ENCODE assay signal across 8 mouse cellular contexts in genomic region chr12:29789319-29790050, GRCm38 (mm10).
DNase-seq lines count a peak whose midpoint lies in the region; ATAC-seq lines count a peak whose summit lies in the region.

No protein-coding gene starts in this region.

- H3K4me2 ChIP-seq in heart, embryonic 11.5 days: no peak overlapping the region
- H3K4me2 ChIP-seq in forebrain, embryonic 16.5 days (ENCODE audit: low read length): peak overlapping the region; percentile 48

- H3K27me3 ChIP-seq in heart, embryonic 11.5 days (ENCODE audit: control insufficient read depth, insufficient read depth, low read length): no peaks in the 10 kb centered on the region
- H3K27me3 ChIP-seq in forebrain, embryonic 16.5 days (replicated peaks; ENCODE audit: control insufficient read depth, insufficient read depth, low read length): no peaks in the 10 kb centered on the region

- no peak overlapping the region for H3K9ac ChIP-seq in heart, embryonic 11.5 days (ENCODE audit: low read depth, low read length)
- H3K9ac ChIP-seq in forebrain, embryonic 16.5 days (replicated peaks; ENCODE audit: low read depth, low read length): peak overlapping the region; percentile 39; the same call in 1 of the 2 replicates

- no peak overlapping the region for H3K4me3 ChIP-seq in heart, embryonic 11.5 days (ENCODE audit: low read depth, low read length)
- peak overlapping the region; percentile 20 for H3K4me3 ChIP-seq in forebrain, embryonic 16.5 days (replicated peaks; ENCODE audit: low read length)

- 54% methylated on average over 16 of the region's 16 CpGs for WGBS in heart, embryonic 11.5 days (ENCODE audit: insufficient replicate concordance)
- 3% methylated on average over 16 of the region's 16 CpGs for WGBS in forebrain, embryonic 16.5 days

- no peak overlapping the region for H3K27ac ChIP-seq in heart, embryonic 11.5 days (ENCODE audit: low read depth, low read length)
- H3K27ac ChIP-seq in forebrain, embryonic 16.5 days (ENCODE audit: low read length): peak overlapping the region; percentile 97

- H3K9me3 ChIP-seq in heart, embryonic 11.5 days (replicated peaks; ENCODE audit: control insufficient read depth, low read length): no peaks in the 10 kb centered on the region
- H3K9me3 ChIP-seq in forebrain, embryonic 16.5 days (ENCODE audit: control insufficient read depth, low read length): no peaks in the 10 kb centered on the region

- ATAC-seq in heart, embryonic 11.5 days (replicated peaks; ENCODE audit: insufficient number of reproducible peaks, low FRiP score, low TSS enrichment): no peak
- ATAC-seq in forebrain, embryonic 16.5 days: peak; percentile 95
- ATAC-seq in inflammation-experienced regulatory T-cells, adult 6 months: no peak

- peak; percentile 86 for DNase-seq in heart, adult 11 months
- peak; percentile 94 for DNase-seq in brain, embryonic 18.5 days (ENCODE audit: low read depth, low spot score)
- DNase-seq in layer of hippocampus, adult 9-10 months (ENCODE audit: low spot score): peak; percentile 45
- peak; percentile 17 for DNase-seq in neural tube, embryonic 10.5 days (ENCODE audit: extremely low spot score, low spot score)
- DNase-seq in spleen, adult 18-20 months: no peak

- H3K36me3 ChIP-seq in heart, embryonic 11.5 days (ENCODE audit: control insufficient read depth, insufficient read depth, low read length): no peaks in the 10 kb centered on the region
- H3K36me3 ChIP-seq in forebrain, embryonic 16.5 days (ENCODE audit: control insufficient read depth, insufficient read depth): no peaks in the 10 kb centered on the region

- H3K4me1 ChIP-seq in heart, embryonic 11.5 days (ENCODE audit: control insufficient read depth, insufficient read depth, low read length): no peaks in the 10 kb centered on the region
- peaks cover 32% of the 10 kb centered on the region for H3K4me1 ChIP-seq in forebrain, embryonic 16.5 days (replicated peaks; ENCODE audit: control insufficient read depth, insufficient read depth, low read length)

Comparison
In these comparisons a context has a peak if more than half of its experiments do, and no peak if none do; other contexts are left out.
1. DNase-seq: peak in heart, adult 11 months (single experiment), brain, embryonic 18.5 days (single experiment), layer of hippocampus, adult 9-10 months (single experiment) and neural tube, embryonic 10.5 days (single experiment); none in spleen, adult 18-20 months (0 of 2).